Mouse (Mus musculus) heart, adult 2 months (tissue): Measurements from ENCODE around the gene Gins1.

Experiments used
- CTCF ChIP-seq: fragments of 200-600 bp; IDR thresholded peaks from 2 replicates; pipeline ENCODE4 v1.8.1; 2022; ENCODE audit warnings: antibody characterized with exemption, mild to moderate bottlenecking, moderate library complexity
- POLR2A ChIP-seq: fragments of 200-500 bp; IDR thresholded peaks from 2 replicates; pipeline ENCODE4 v1.6.1; 2011; ENCODE audit warnings: mild to moderate bottlenecking, low read depth, low read length, control low read depth; ENCODE audit not compliant: insufficient read depth

- TF ChIP-seq CTCF (no peak), POLR2A (no peak)
Observed at GRCm38 (mm10) chr2:150884075-150884778, 21.0 kb upstream of the Gins1 start.
